Mouse (Mus musculus): ENCODE data around the gene Unc5c.

The Unc5c gene

GRCm38 (mm10) chr3:141465104-141465705 lies at the start of gene Unc5c:
Unc5c (plus strand) TSS chr3:141465216.
- DNase-seq: peak; percentile 86

GRCm38 (mm10) chr3:141457475-141457874 lies 7.5 kb upstream of the Unc5c start:
- peak in 1 of 2 experiments; percentile 47 for DNase-seq

GRCm38 (mm10) chr3:141462482-141462881 lies 2.5 kb upstream of the Unc5c start:
- no peak for DNase-seq

GRCm38 (mm10) chr3:141464691-141465103 lies 319 bp upstream of the Unc5c start:
- DNase-seq: peak; percentile 53 to 72

- DNase-seq: peak in 1 of 2 experiments; percentile 29
Measured at GRCm38 (mm10) chr3:141466061-141466460, 1.0 kb downstream of the Unc5c start.

- DNase-seq: no peak
Measured at GRCm38 (mm10) chr3:141466727-141467335, 1.8 kb downstream of the Unc5c start.

- DNase-seq: no peak
Measured at GRCm38 (mm10) chr3:141469338-141469737, 4.3 kb downstream of the Unc5c start.

- no peak for DNase-seq
Measured at GRCm38 (mm10) chr3:141473205-141473604, 8.2 kb downstream of the Unc5c start.

- DNase-seq: no peak
Measured at GRCm38 (mm10) chr3:141475389-141475788, 10.4 kb downstream of the Unc5c start.

- no peak for DNase-seq
Measured at GRCm38 (mm10) chr3:141475919-141476318, 10.9 kb downstream of the Unc5c start.

- DNase-seq: peak; percentile 61 to 65
Measured at GRCm38 (mm10) chr3:141476670-141477069, 11.7 kb downstream of the Unc5c start.

- no peak for DNase-seq
Measured at GRCm38 (mm10) chr3:141482465-141482864, 17.4 kb downstream of the Unc5c start.

- DNase-seq: no peak
Measured at GRCm38 (mm10) chr3:141483665-141484431, 18.8 kb downstream of the Unc5c start.

GRCm38 (mm10) chr3:141485218-141485617 lies 20.2 kb downstream of the Unc5c start:
- DNase-seq: no peak

GRCm38 (mm10) chr3:141490647-141491046 lies 25.6 kb downstream of the Unc5c start:
- DNase-seq: no peak

GRCm38 (mm10) chr3:141491272-141491950 lies 26.4 kb downstream of the Unc5c start:
- no peak for DNase-seq

GRCm38 (mm10) chr3:141491951-141492310 lies 26.9 kb downstream of the Unc5c start:
- peak in 1 of 2 experiments; percentile 60 for DNase-seq

GRCm38 (mm10) chr3:141493000-141493399 lies 28.0 kb downstream of the Unc5c start:
- DNase-seq: no peak

- no peak for DNase-seq
Measured at GRCm38 (mm10) chr3:141498348-141499056, 33.5 kb downstream of the Unc5c start.

- no peak for DNase-seq
Measured at GRCm38 (mm10) chr3:141501845-141502505, 37.0 kb downstream of the Unc5c start.

GRCm38 (mm10) chr3:141503331-141503730 lies 38.3 kb downstream of the Unc5c start:
- no peak for DNase-seq

GRCm38 (mm10) chr3:141509772-141510171 lies 44.8 kb downstream of the Unc5c start:
- DNase-seq: no peak

All from kidney, postnatal 36 days (tissue).